Mouse (Mus musculus) urinary bladder, postnatal 10 days (tissue): ENCODE measurements around the gene Rsph3a.

ENCODE experiments used
- DNase-seq: peaks from one replicate; pipeline ENCODE4 v3.0.0; 2022; ENCODE audit warnings: low spot score

The Rsph3a gene

GRCm38 (mm10) chr17:7945117-7946052, at the start of gene Rsph3a:
Rsph3a (plus strand) TSS chr17:7945614.
- DNase-seq, result peak; percentile 57

- no peak for DNase-seq
These were observed 49.3 kb upstream of the Rsph3a start for GRCm38 (mm10) chr17:7896047-7896635.

GRCm38 (mm10) chr17:7897120-7897519, 48.3 kb upstream of the Rsph3a start:
- DNase-seq, result no peak

GRCm38 (mm10) chr17:7897756-7898155, 47.7 kb upstream of the Rsph3a start:
- DNase-seq, result no peak

DNA sequence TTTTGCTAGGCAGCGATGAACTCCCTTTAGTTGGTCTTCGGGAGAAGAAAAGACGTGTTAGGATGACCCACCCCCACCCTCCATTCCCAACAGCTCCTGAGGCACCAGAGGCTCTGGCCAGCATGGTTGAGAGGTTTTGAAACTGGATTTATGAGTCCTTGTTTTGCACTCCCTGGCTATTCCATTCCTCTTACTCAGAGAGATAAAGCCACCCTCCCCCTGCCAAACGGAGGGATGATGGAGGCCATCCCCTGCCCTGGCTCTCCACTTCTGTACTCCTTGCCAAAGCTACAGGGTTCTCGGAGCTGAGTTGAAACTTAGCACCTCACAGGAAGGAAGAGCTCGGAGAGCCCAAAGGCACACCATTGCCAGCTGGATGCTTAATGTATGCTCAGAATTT, 46.2 kb upstream of the Rsph3a start:
- no peak for DNase-seq

DNA sequence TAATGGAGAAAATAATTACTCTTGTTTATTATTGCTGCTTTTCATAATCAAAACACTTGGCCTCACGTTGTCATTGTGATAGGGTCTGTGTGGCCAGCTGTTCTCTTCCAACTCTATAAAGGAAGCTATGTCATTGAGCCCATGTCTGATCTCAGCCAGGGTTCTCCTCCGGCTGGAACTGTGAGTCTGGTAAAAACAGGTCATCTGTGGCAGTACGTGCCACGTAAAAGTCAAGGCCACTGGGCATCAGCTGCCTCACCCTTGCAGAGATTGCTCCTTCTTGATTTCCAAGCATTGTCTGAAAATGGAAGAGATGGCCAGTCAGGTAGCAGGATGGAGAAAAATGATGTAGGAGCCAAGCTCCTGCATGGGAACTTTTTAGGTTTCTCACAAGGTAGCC, 45.5 kb upstream of the Rsph3a start:
- DNase-seq, result no peak

GRCm38 (mm10) chr17:7901536-7901935, 43.9 kb upstream of the Rsph3a start:
- DNase-seq, result no peak

DNA sequence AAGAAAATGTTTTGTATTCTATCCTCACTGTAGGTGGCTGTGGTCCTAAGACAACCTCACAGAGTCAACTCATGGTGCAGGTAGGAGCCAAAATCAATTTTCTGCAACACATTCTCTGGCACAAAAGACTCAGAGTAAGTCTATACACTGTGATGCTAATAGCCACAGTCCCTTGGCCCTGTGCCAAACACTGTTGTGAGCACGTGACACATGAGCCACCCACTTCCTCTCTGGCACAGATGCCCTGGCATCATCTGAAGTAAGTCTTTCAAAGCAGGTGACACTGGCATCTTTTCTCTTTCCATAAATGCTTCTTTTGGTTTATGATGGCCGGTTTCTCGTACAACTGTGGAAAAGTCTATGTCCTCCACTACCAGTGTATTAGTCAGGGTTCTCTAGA, 43.1 kb upstream of the Rsph3a start:
- no peak for DNase-seq

DNA sequence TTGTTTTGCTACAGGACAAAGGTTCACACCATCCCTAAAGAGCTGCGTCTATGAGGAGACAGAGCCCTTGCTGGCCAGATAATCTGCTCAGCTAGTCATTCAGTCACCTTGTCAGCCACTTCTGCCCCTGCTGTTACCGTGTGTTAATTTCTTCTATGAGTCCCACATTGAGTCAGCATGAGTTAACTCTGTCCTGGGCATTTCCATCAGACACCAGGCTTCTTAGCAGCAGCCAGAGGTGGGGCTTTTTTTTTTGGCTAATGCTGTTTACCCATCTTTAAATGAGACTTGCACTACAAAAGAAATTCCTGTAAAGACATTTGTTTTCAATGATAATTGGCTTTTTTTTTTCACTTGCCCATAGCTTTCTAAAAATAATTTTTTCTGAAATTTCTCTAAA, 40.4 kb upstream of the Rsph3a start:
- no peak for DNase-seq

- DNase-seq, result no peak
These were observed 39.3 kb upstream of the Rsph3a start for GRCm38 (mm10) chr17:7905936-7906685.

DNA sequence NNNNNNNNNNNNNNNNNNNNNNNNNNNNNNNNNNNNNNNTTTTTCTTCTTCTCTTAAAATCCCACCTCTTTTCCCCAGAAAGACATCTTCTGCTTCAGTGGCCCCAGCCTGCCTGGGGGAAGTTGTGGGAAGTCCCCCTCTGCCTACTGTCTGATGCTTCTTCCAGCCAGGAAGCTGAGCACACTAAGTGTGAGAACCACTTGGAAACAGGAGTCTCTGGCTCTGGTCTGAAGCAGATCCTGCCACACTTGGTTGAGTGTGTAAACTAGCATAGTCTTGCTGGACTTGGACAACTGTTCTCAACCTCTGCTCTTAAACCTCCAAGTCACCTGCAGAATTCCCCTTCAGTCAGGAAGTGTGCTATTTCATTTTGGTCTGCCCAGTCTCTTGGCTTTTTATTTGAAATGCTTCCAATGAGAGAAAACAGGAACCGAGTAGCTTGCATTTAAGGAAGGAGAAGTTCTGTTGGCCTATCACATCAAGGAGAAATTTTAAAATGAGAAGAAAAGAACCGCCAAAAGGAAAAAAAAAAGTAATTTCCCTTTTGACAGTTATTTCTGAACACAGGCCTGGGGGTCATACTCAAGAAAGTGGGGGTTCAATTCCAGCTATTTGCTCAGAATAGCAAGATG, 30.7 kb upstream of the Rsph3a start:
- DNase-seq, result no peak

DNA sequence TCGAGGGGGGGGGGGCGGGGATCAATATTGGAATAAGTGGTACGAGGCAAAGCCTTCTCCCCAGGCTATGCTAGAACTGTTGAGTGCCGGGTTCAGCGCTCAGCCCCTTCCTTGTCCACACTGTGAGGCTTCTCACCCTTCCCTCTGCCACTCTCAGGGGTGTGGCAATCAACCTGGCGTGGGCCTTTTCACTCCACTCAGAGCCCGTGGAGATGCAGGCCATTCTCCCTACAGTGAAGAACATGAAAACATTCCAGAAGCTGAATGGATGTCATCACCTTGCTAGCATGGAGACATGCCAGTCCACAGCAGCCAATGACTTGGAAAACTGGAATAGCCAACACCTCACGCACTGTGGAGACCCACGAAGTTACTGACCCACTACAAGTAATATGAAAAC, 29.6 kb upstream of the Rsph3a start:
- no peak for DNase-seq

DNA sequence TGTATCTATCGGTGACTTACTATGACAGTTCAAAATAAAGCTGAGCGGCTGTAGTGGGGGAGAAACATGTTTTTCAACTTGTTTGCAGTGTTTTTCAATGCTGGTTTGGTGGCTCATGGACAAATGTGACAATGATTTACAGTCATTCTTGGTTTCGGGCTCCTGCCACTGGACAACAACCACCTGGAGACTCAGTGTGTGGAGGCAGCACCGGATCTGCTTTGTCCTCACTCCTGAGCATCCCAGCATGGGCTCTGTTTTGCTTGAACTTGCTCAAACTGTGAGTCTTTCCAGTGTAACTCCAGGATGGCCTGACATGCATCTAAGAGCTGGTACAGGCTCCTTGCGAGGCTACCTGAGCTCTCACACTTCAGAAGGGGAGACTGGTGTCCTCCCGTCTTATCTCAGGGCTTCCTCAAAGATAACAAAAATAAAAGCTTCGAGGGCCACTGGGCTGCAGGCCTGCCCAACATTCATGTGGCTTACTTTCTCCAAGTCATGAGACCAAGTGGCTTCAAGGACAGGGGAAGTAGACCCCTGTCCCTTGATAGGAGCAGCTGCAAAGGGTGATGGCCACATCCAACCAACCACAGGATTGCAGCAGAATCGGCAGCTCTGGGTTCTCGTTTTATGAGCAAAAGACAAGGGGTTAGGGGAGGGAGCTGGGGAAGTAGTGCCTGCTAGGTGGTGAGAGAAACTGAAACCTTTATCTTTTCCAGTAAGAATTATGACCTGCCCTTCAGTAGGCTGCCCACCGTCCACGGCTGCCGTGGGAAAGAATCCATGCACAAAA, 28.4 kb upstream of the Rsph3a start:
- no peak for DNase-seq

- no peak for DNase-seq
These were observed 27.1 kb upstream of the Rsph3a start for GRCm38 (mm10) chr17:7918355-7918754.

GRCm38 (mm10) chr17:7919209-7919608, 26.2 kb upstream of the Rsph3a start:
- no peak for DNase-seq

DNA sequence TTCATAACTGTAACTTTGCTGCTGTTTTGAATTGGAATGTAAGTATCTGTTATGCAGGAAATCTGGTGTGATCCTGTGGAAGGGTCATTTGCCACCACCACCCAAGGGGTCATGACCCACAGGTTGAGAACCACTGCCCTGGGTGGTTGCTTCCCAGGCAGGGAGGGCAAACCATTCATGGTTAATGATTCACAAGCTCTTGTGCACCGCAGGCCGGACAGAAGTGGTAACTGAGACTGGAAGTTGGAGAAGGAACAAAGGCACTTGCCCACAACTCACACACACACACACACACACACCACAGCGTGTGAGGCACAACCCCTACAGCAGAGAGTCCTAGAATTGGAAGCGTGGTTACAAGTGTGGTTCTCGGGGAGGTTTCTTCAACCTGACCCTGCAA, 22.9 kb upstream of the Rsph3a start:
- no peak for DNase-seq

DNA sequence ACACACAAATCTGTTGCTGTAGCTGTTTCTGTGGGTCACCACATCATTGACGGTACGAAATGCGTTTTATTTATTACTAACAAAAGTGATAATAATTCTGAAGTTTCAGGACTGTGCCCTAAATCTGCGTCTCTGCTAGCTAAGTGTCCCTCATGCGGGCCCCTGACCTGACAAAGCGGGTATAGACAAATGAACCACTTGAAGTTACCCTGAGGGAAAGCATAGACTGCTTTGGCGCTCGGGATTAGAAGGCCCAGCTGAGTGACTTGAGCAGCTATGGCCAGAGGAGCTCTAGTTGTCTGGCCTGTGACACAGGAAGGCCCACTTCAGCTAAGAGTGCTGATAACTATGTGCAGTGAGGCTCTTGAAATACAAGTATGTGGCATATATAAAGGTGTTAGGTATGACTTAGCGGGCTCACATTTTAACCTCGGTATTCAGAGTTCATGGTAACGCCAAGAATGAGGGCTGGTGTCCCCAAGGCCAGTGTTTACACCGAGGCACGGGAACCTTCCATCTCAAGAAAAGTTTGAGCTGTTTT, 21.2 kb upstream of the Rsph3a start:
- DNase-seq, result no peak

GRCm38 (mm10) chr17:7925413-7926160, 19.8 kb upstream of the Rsph3a start, which contains the start of gene Tagap:
Tagap (plus strand) TSS chr17:7926000.
- no peak for DNase-seq

- peak; percentile 46 for DNase-seq
These were observed 17.6 kb upstream of the Rsph3a start for GRCm38 (mm10) chr17:7927582-7928535.
